Comparison of ENCODE assay signal across 15 mouse cellular contexts in the genomic region with DNA sequence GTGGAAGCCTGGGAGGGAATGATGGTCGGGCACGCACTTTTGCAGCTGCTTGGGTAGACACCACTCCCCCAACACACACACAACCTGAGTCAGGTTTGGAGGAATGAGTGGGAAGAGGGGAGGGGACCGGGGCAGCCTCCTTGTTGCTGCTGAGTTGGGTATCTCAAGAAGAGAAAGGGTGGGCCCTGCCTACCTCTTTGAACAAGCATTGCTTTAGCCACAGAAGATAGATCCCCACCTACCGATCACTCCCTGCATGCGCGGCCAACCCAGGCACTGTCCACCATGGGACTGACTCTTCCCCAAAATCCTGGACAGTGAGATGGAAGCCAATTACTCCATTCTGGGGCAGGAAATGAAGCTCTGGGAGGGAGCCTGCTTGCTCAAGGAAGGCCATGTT.
"Had no signal": no experiment of that assay in that cellular context is flagged by ENCODE, and none has a peak within 500 bp of the region (broad histone marks: within the 10 kb centered on the region; RNA-seq: fewer than 3 reads in every experiment).

No protein-coding gene starts in this region.

- H3K27me3 ChIP-seq: neural tube, embryonic 15.5 days; stomach, embryonic 15.5 days had no signal

- H3K27ac ChIP-seq: neural tube, embryonic 15.5 days; stomach, embryonic 15.5 days; stomach, postnatal 0 days had no signal

- H3K4me3 ChIP-seq: neural tube, embryonic 15.5 days; stomach, embryonic 15.5 days had no signal

- H3K9ac ChIP-seq: neural tube, embryonic 15.5 days; stomach, embryonic 15.5 days had no signal

- H3K9me3 ChIP-seq: neural tube, embryonic 15.5 days; stomach, embryonic 15.5 days had no signal

- DNase-seq: retina, postnatal 1 day; right cerebral cortex, adult 18-20 months; right cerebral cortex, postnatal 14 days; right cerebral cortex, postnatal 25 days; right cerebral cortex, postnatal 4 days; spleen, adult 18-20 months; thymus, adult 18-20 months; thymus, adult 2 months; thymus, postnatal 14 days; thymus, postnatal 25 days; thymus, postnatal 36 days; thymus, postnatal 4 days had no signal

- H3K36me3 ChIP-seq: neural tube, embryonic 15.5 days; stomach, embryonic 15.5 days had no signal

- H3K4me2 ChIP-seq: neural tube, embryonic 15.5 days; stomach, embryonic 15.5 days had no signal

- H3K4me1 ChIP-seq: stomach, embryonic 15.5 days had no signal
